Mouse (Mus musculus) kidney, adult 2 months (tissue): ENCODE measurements around the gene Calml4.
"Not testable (repeated sequence)": the region's sequence is repeated elsewhere in the genome, so short reads cannot be mapped to it uniquely, and the experiment has no call there.

ENCODE experiments used
- CTCF ChIP-seq: fragments of 200-500 bp; conservative IDR thresholded peaks from 2 replicates; pipeline ENCODE4 v1.5.1; 2011; ENCODE audit warnings: low read depth, mild to moderate bottlenecking, control low read depth, low read length, moderate library complexity, mixed read lengths; ENCODE audit not compliant: insufficient read depth, insufficient read length
- POLR2A ChIP-seq: fragments of 200-500 bp; IDR thresholded peaks from one replicate; pipeline ENCODE4 v1.6.1; 2011; ENCODE audit warnings: low read depth, low read length, control low read depth

DNA sequence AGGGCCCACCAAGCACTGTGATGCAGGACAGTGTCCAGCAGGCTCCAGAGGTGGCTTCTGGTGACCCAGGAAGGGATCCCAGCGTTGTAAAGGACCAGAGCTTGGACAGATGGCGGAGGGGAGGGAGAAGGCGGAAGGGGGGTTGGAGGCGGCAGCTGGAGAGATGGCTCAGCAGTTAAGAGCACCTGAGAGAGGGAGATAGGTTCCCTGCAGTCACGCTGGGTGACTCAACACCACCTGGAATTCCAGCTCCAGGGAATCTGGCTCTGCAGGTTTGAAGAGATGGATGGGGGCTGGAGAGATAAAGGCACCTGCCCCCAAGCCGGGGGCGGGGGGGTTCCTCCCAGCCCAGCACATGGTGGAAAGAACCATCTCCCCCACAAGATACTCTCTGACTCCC, 2.2 kb downstream of the Calml4 start:
- not testable (repeated sequence) for TF ChIP-seq CTCF, POLR2A
